Mouse (Mus musculus) frontal cortex, postnatal 14 days (tissue): ENCODE measurements around the gene Wdr86.
"Not testable (repeated sequence)": the region's sequence is repeated elsewhere in the genome, so short reads cannot be mapped to it uniquely, and the experiment has no call there.

Experiments
- DNase-seq, 2 experiments: peaks; one replicate each; pipeline ENCODE4 v3.0.0; 2022; ENCODE audit warnings: low spot score in 2 of 2

Wdr86 gene

GRCm38 (mm10) chr5:24733134-24733533 lies 2.6 kb upstream of the Wdr86 start:
- DNase-seq: no peak

- no peak for DNase-seq
Observed at GRCm38 (mm10) chr5:24730986-24731385, 459 bp upstream of the Wdr86 start.

- DNase-seq: no peak
Observed at GRCm38 (mm10) chr5:24729797-24730487, 585 bp downstream of the Wdr86 start.

GRCm38 (mm10) chr5:24726901-24727836 lies 3.4 kb downstream of the Wdr86 start:
- no peak for DNase-seq

- DNase-seq: no peak
Observed at GRCm38 (mm10) chr5:24725897-24726296, 4.6 kb downstream of the Wdr86 start.

- DNase-seq: no peak
Observed at GRCm38 (mm10) chr5:24724805-24725204, 5.7 kb downstream of the Wdr86 start.

GRCm38 (mm10) chr5:24724270-24724634 lies 6.3 kb downstream of the Wdr86 start:
- no peak for DNase-seq

GRCm38 (mm10) chr5:24723527-24724269 lies 6.8 kb downstream of the Wdr86 start:
- no peak for DNase-seq

GRCm38 (mm10) chr5:24719852-24720251 lies 10.7 kb downstream of the Wdr86 start:
- no peak for DNase-seq

- no peak for DNase-seq
Observed at GRCm38 (mm10) chr5:24718076-24718475, 12.5 kb downstream of the Wdr86 start.

- DNase-seq: no peak
Observed at GRCm38 (mm10) chr5:24713987-24714386, 16.5 kb downstream of the Wdr86 start.

GRCm38 (mm10) chr5:24713199-24713598 lies 17.3 kb downstream of the Wdr86 start:
- no peak for DNase-seq

GRCm38 (mm10) chr5:24711615-24712014 lies 18.9 kb downstream of the Wdr86 start:
- DNase-seq: no peak

- DNase-seq: no peak
Observed at GRCm38 (mm10) chr5:24709962-24710361, 20.6 kb downstream of the Wdr86 start.

GRCm38 (mm10) chr5:24704615-24705014 lies 25.9 kb downstream of the Wdr86 start:
- no peak for DNase-seq

GRCm38 (mm10) chr5:24701271-24701670 lies 29.3 kb downstream of the Wdr86 start:
- no peak for DNase-seq

GRCm38 (mm10) chr5:24696704-24697103 lies 33.8 kb downstream of the Wdr86 start:
- DNase-seq: no peak

- no peak for DNase-seq
Observed at GRCm38 (mm10) chr5:24687696-24688095, 42.8 kb downstream of the Wdr86 start.

GRCm38 (mm10) chr5:24686671-24687420 lies 43.7 kb downstream of the Wdr86 start:
- not testable (repeated sequence) for DNase-seq

GRCm38 (mm10) chr5:24686176-24686575 lies 44.4 kb downstream of the Wdr86 start:
- no peak for DNase-seq

GRCm38 (mm10) chr5:24685366-24686093 lies 45.0 kb downstream of the Wdr86 start, which contains the start of gene Nub1:
Gene Nub1 (plus strand): TSS chr5:24685532.
- DNase-seq: peak; percentile 94 to 95
